Mouse (Mus musculus): ENCODE results near the gene Tmem63c. TPM values are rescaled to one million over a fixed set of nuclear protein-coding genes. Genes with fewer than 3 reads are reported as not detected.

The Tmem63c gene
- polyA plus RNA-seq, 1 experiment from 2014 or later, result not detected

DNA sequence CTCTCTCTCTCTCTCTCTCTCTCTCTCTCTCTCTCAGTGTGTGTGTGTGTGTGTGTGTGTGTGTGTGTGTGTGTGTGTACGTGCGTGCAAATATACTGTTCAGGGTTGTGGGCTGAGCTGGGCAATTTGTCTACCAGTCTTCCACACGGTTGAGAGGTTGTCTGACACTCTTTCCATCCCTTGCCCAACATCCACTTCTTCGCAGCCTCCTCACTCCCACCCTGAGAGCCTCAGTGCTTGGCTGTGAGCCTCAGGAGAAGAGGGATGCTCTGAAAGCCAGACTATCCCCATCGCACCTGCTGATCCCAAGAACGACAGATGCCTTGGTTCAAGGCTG is 20.3 kb upstream of the Tmem63c start:
- POLR2A ChIA-PET, result no interaction called here

GRCm38 (mm10) chr12:87002209-87002608 is 18.9 kb upstream of the Tmem63c start:
- peaks cover 42% of the 10 kb centered on the region for H3K27me3 ChIP-seq
- POLR2A ChIA-PET, result no interaction called here
- in situ Hi-C loops (cut with MboI; ENCODE audit: low pct_unique_long_range_greater_than_20kb), result no loop called here
- ATAC-seq (no peak), DNase-seq (ENCODE audit: low read depth, low spot score) (no peak)
- no peak for TF ChIP-seq CTCF (IDR thresholded peaks at IDR 0.05)
- CTCF ChIA-PET, result interaction anchor here (3.5 kb wide), 1 partner anchor 51 kb away, joined by 10 read pairs; no protein-coding TSS in a partner anchor

More for the DNA sequence above, 20.3 kb upstream of the Tmem63c start:
- CTCF ChIA-PET, result interaction anchor here (3.5 kb wide), 1 partner anchor 53 kb away, joined by 10 read pairs; no protein-coding TSS in a partner anchor
- DNase-seq (ENCODE audit: low read depth, low spot score) (no peak), ATAC-seq (no peak)
- in situ Hi-C loops (cut with MboI; ENCODE audit: low pct_unique_long_range_greater_than_20kb), result no loop called here
- H3K27me3 ChIP-seq, result peaks cover 33% of the 10 kb centered on the region
- TF ChIP-seq CTCF (IDR thresholded peaks at IDR 0.05), result no peak

DNA sequence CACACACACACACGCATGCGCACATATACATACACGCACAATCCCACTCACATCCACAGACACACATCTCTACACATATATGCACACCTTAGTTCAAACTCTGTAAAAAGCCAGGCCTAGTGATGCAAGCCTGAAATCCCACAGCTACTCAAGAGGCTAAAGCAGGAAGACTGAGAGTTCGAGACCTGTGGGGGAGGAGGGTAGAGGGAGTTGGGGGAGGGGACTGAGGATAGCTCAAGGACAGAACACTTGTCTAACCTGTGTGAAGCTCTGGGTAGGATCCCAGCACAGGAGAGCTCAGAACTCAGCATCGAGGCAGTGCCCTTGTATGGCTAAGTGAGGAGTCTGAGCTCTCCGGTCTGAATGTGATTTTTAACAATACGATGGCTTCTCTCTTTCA is 18.3 kb upstream of the Tmem63c start:
- ATAC-seq, result no peak
- no peak for DNase-seq (ENCODE audit: low read depth, low spot score)
- in situ Hi-C loops (cut with MboI; ENCODE audit: low pct_unique_long_range_greater_than_20kb), result no loop called here
- no peak for TF ChIP-seq CTCF (IDR thresholded peaks at IDR 0.05)
- ChIA-PET CTCF (interaction anchor here (3.5 kb wide), 1 partner anchor 51 kb away, joined by 10 read pairs; no protein-coding TSS in a partner anchor), POLR2A (interaction anchor here (0.6 kb wide), 1 partner anchor 29 kb away, joined by 3 read pairs; no protein-coding TSS in a partner anchor)
- H3K27me3 ChIP-seq, result peaks cover 40% of the 10 kb centered on the region

DNA sequence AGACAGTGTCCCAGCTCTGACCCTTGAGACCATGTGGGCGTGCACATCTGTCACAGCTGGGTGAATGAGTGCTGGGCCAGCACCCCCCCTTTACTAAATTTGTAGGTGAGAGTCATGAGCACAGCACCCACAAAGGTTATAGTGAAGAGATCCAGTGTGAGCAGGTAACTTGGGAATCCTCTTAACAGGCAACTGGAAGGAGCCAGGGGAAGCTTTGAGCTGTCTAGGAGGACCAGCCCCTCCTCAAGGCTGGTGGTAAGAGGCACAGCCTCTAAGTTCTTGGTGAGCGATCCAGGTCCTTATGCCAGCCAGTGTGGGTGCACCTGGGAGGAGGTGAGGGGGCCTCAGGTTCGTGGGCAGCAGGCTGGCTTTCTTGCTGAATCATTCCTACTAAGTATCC is 17.5 kb upstream of the Tmem63c start:
- no peak for TF ChIP-seq CTCF (IDR thresholded peaks at IDR 0.05)
- ChIA-PET POLR2A (interaction anchor here (0.6 kb wide), 1 partner anchor 30 kb away, joined by 3 read pairs; no protein-coding TSS in a partner anchor), CTCF (interaction anchor here (3.5 kb wide), 1 partner anchor 50 kb away, joined by 10 read pairs; no protein-coding TSS in a partner anchor)
- ATAC-seq, result no peak
- DNase-seq (ENCODE audit: low read depth, low spot score), result no peak
- H3K27me3 ChIP-seq, result peaks cover 39% of the 10 kb centered on the region
- in situ Hi-C loops (cut with MboI; ENCODE audit: low pct_unique_long_range_greater_than_20kb), result no loop called here

DNA sequence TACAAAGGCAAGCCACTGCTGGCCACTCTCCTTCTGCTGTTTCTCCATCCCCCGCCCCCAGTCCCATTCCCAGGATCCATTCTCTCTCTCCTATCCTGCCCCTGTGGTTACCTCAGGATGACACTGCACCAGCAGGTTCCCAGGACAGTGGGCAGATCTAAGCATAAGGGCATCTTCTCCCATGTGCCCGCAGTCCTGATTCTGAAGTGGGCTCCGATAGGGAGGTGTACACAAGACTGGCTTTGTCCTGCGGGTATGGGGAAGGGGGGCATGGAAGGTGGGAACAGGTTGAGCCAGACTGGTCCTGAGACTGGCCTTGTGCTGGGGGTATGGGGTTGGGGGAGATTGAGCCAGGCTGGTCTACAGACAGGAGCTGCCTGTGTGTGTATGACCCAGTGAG is 16.5 kb upstream of the Tmem63c start:
- peaks cover 49% of the 10 kb centered on the region for H3K27me3 ChIP-seq
- CTCF ChIA-PET, result no interaction called here
- TF ChIP-seq CTCF (IDR thresholded peaks at IDR 0.05), result no peak
- POLR2A ChIA-PET, result no interaction called here
- in situ Hi-C loops (cut with MboI; ENCODE audit: low pct_unique_long_range_greater_than_20kb), result no loop called here
- no peak for ATAC-seq
- DNase-seq (ENCODE audit: low read depth, low spot score), result no peak

DNA sequence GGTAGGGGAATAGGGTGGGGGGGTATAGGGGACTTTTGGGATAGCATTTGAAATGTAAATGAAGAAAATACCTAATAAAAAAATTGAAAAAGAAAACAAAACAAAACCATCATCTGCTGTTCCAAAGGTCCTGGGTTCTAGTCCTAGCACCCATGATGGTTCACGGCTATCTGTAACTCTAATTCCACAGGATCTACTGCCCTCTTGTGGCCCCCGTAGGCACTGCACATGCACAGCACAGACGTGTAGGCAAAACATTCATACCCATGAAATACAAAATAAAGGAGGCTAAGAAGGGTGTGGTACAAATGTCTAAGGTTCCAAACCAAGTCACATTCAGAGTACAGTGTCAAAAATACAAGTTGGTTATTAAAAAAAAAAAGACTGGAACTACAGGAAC is 4.1 kb upstream of the Tmem63c start:
- no peak for DNase-seq (ENCODE audit: low read depth, low spot score)
- CTCF ChIA-PET, result no interaction called here

DNA sequence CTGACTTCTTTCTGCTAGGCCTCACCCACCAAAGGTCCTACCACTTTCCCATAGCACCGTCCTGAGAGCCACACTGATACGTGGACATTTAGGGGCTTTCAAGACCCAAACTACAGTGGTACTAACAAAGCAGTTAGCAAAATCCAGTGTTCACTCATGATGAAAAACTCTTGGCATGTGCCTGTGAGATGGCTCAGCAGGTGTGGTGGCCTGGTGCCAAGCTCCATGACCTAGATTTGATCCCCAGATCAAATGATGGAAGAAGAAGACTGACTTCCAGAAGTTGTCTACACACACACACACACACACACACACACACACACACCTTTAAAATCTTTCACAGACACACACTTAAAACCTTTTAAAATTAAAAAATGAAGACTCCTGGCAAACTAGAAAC is 2.4 kb upstream of the Tmem63c start:
- H3K27me3 ChIP-seq, result peaks cover 29% of the 10 kb centered on the region
- DNase-seq (ENCODE audit: low read depth, low spot score), result no peak
- ChIA-PET CTCF (no interaction called here), POLR2A (no interaction called here)
- in situ Hi-C loops (cut with MboI; ENCODE audit: low pct_unique_long_range_greater_than_20kb), result no loop called here
- ATAC-seq, result no peak
- TF ChIP-seq CTCF (IDR thresholded peaks at IDR 0.05), result no peak

More for the DNA sequence above, 4.1 kb upstream of the Tmem63c start:
- H3K27me3 ChIP-seq, result peaks cover 19% of the 10 kb centered on the region
- no peak for ATAC-seq
- TF ChIP-seq CTCF (IDR thresholded peaks at IDR 0.05), result peak; percentile 52
- POLR2A ChIA-PET, result no interaction called here
- in situ Hi-C loops (cut with MboI; ENCODE audit: low pct_unique_long_range_greater_than_20kb), result no loop called here

GRCm38 (mm10) chr12:87022006-87022405 is 866 bp downstream of the Tmem63c start:
- TF ChIP-seq CTCF (IDR thresholded peaks at IDR 0.05), result no peak
- no peak for DNase-seq (ENCODE audit: low read depth, low spot score)
- ChIA-PET CTCF (no interaction called here), POLR2A (no interaction called here)
- ATAC-seq, result no peak
- H3K27me3 ChIP-seq, result peaks cover 56% of the 10 kb centered on the region
- in situ Hi-C loops (cut with MboI; ENCODE audit: low pct_unique_long_range_greater_than_20kb), result no loop called here

DNA sequence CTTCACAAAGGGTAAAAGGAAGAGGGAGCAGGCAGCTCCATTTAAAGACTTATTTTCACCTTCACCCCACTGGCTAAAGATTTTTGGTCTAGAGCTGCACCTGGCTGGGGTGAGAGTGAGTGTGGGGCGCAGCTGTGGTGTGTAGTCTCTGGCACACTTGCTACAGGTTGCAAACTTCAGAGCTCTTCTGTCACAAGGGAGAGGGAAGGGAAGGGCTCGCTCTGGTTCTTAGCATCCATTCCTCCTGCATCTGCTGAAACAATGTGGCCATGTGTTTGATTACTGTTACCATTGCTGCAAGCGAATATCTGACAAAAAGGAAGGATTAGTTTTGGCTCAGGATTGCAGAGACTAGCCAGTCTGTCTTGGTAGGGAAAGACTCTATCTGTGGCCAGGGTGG is 2.3 kb downstream of the Tmem63c start:
- DNase-seq (ENCODE audit: low read depth, low spot score), result no peak
- no peak for TF ChIP-seq CTCF (IDR thresholded peaks at IDR 0.05)
- CTCF ChIA-PET, result no interaction called here
- in situ Hi-C loops (cut with MboI; ENCODE audit: low pct_unique_long_range_greater_than_20kb), result no loop called here
- POLR2A ChIA-PET, result no interaction called here
- ATAC-seq, result no peak
- peaks cover 51% of the 10 kb centered on the region for H3K27me3 ChIP-seq

DNA sequence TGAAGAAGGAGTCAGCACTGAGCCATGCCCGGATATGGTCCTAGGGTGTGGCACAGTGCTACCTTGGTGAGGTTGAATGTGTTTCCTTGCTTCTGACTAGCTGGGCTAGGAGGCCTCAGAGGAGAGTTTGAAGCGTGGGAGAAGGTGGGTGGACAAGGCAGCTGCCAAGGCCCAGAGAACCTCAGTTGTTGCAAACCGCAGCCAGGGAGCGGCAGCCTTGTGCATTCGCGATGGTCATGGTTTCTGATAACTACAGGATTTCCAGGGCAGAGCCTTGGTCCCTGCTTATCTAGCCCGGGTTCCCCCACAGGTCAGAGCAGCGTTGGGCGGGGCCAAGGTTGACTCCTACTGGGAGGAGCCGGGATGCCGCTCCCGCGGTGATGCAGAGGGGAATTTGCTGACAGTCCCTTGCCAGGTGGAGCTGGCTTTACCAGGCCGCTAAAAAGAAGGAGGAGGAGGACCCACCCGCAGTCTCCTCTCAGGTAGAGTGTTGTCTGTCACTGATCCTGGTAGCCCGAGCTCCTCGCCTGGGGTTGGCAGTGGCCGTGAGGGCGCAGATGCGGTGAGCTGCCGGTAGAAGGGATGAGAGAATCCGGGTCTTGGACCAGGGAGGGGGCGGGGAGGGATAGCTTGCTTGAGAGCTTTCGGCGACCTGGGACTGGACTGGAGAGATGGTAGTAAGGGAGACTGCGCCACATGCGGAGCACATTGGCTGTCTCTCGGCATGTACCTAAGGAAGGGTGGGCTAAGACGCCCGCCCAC is 5.2 kb downstream of the Tmem63c start:
- ATAC-seq, result peak; percentile 18
- CTCF ChIA-PET, result no interaction called here
- no peak for DNase-seq (ENCODE audit: low read depth, low spot score)
- POLR2A ChIA-PET, result no interaction called here
- H3K27me3 ChIP-seq, result peaks cover 49% of the 10 kb centered on the region
- no peak for TF ChIP-seq CTCF (IDR thresholded peaks at IDR 0.05)
- in situ Hi-C loops (cut with MboI; ENCODE audit: low pct_unique_long_range_greater_than_20kb), result loop anchor here (25.0 kb wide), 1 partner anchor 814 kb away; no protein-coding TSS in a partner anchor

GRCm38 (mm10) chr12:87026871-87027240 is 5.7 kb downstream of the Tmem63c start:
- TF ChIP-seq CTCF (IDR thresholded peaks at IDR 0.05), result no peak
- CTCF ChIA-PET, result no interaction called here
- DNase-seq (ENCODE audit: low read depth, low spot score) (no peak), ATAC-seq (no peak)
- in situ Hi-C loops (cut with MboI; ENCODE audit: low pct_unique_long_range_greater_than_20kb), result loop anchor here (25.0 kb wide), 1 partner anchor 815 kb away; no protein-coding TSS in a partner anchor
- POLR2A ChIA-PET, result no interaction called here
- H3K27me3 ChIP-seq, result peaks cover 52% of the 10 kb centered on the region

Measured in Patski (cell line).